Mouse (Mus musculus): Measurements from ENCODE around the gene Rimbp2.

Rimbp2 gene

DNA sequence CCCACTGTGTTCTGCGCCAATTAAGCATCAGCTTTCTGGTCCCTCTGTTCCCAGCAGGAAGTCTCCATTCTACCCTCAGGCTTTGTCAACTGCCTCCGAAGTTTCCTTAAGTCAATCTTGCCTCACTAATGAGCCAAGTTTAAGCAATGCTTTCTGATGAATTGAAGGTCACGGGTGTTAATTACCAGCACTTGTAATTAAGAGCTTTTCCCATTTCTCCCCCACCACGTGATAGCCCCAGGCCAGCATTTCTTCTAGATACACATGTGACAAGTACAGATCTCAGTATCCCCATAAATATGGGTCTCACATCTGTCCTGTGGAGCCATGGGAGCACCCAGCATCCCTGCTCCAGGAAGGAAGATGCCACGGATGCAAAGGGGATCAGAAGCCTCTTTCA lies 20.5 kb downstream of the Rimbp2 start:
- DNase-seq (ENCODE audit: low spot score): no peak

GRCm38 (mm10) chr5:128925073-128925472 lies 28.2 kb downstream of the Rimbp2 start:
- no peak for DNase-seq (ENCODE audit: low spot score)

DNA sequence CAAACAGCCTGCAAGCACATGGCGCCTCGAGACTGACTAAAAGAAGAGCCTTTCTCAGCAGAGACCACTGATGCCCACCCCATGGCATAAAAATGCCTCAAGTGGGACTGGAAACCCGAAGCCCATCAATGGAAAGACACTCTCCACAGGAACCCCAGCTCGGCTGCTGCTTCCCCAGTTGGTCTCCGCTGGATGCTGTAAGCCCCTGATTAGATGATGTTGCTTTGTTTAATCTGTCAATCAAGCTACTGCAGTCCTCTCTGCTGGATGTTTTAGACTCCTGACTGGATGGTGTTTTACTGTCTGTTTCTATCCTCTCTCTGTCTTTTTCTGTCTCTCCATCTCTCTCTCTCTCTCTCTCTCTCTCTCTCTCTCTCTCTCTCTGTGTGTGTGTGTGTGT lies 33.2 kb downstream of the Rimbp2 start:
- DNase-seq (ENCODE audit: low spot score): no peak

- DNase-seq (ENCODE audit: low spot score): peak; percentile 69
Observed at GRCm38 (mm10) chr5:128917116-128917959, 35.9 kb downstream of the Rimbp2 start.

DNA sequence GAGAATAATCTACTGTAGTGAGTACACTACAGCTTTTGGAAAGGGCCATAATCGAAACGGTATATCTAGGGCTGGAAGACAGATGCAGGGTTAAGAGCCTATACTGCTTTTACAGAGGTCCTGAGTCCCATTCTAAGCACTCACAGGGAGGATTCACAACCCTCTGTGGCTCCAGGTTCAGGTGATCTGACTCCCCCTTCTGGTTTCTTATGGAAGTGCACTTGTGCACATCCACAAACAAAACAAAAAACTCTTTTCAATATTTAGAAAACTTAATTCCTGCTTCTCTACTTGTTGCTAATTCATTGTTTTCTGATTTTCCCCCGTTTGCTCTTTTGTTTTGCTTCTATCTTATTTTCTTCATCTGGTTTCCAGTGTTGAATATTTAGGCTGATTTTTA lies 39.5 kb downstream of the Rimbp2 start:
- DNase-seq (ENCODE audit: low spot score): no peak

- no peak for DNase-seq (ENCODE audit: low spot score)
Observed at GRCm38 (mm10) chr5:128912374-128912773, 40.9 kb downstream of the Rimbp2 start.

DNA sequence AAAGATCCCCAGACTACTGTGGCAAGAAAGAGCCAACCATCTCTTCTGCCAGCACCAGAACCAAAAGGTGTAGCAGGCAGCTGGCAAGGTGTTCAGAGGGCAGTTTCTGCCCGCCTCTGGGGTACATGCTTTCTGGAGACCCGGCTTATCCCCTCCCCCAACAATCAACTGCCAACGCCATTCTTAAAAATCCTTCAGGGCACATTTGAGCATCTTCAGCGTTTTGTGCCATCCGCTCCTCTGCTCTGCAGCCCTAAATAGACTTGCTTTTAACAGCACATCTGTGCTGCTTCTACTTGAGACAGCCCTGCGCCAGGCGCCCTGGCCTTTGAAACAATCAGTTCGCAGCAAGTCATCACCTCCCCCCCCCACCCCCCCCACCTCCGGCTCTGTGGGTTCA lies 41.7 kb downstream of the Rimbp2 start:
- no peak for DNase-seq (ENCODE audit: low spot score)

GRCm38 (mm10) chr5:128904113-128904512 lies 49.2 kb downstream of the Rimbp2 start:
- no peak for DNase-seq (ENCODE audit: low spot score)

- DNase-seq (ENCODE audit: low spot score): no peak
Observed at GRCm38 (mm10) chr5:128903120-128903519, 50.2 kb downstream of the Rimbp2 start.

DNA sequence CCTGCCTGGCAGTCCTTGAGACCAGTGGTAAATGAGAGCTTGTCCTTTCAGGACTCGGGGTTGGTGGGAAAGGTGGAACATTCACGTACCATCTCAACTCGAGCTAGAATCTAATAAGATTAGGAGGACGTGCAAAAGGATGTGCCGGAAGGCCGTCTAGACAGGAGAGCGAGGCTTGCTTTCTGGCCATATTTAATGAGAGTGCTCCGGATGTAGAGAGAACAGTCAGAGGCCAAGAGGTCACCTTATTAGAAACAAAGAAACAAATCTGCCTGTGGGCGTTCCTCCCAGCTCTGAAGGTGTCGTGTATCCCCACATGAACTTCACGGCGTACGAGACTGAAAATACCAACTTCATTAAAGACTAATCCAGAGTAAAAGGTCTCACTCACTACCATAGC lies 53.3 kb downstream of the Rimbp2 start:
- no peak for DNase-seq (ENCODE audit: low spot score)

DNA sequence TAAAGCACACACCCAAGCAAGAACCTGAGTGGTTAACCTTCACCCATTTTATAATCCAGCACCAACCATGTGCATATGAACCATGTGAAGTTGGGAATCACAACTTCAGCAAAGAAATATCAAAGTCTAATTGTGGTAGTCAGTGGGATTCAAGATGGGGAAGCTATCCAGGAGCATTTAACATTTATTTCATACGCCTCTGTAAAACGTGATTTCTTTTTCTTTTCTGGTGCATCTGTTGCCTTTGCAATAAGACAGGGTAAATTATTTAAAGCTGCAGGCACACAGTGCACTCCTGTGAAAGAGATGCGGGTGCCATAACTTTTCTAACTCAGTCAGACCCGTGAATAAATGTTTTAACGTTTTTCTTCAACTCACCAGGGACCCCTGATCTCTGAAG lies 58.4 kb downstream of the Rimbp2 start:
- no peak for DNase-seq (ENCODE audit: low spot score)

DNA sequence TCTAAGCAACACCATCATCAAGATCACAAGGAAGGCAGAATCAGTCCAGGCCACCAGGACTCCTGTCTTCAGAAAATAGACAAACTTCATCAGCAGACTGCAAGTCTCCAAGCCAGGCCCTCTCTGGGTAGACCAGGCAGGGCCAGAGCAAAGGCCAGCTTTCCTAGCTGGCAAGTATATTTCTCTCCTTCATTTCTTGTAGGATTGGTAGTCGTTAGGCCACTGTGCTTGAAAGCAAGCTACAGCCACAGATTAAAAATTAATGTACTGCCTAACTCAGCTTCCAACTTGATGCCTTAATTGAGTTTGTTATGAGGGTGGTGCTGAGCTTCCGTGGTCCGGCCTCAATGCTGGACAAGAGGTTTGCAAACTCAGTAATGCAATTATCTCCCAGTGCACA lies 65.7 kb downstream of the Rimbp2 start:
- DNase-seq (ENCODE audit: low spot score): no peak

- no peak for DNase-seq (ENCODE audit: low spot score)
Observed at GRCm38 (mm10) chr5:128884320-128884719, 69.0 kb downstream of the Rimbp2 start.

GRCm38 (mm10) chr5:128879092-128879491 lies 74.2 kb downstream of the Rimbp2 start:
- no peak for DNase-seq (ENCODE audit: low spot score)

- no peak for DNase-seq (ENCODE audit: low spot score)
Observed at GRCm38 (mm10) chr5:128877425-128878035, 75.8 kb downstream of the Rimbp2 start.

DNA sequence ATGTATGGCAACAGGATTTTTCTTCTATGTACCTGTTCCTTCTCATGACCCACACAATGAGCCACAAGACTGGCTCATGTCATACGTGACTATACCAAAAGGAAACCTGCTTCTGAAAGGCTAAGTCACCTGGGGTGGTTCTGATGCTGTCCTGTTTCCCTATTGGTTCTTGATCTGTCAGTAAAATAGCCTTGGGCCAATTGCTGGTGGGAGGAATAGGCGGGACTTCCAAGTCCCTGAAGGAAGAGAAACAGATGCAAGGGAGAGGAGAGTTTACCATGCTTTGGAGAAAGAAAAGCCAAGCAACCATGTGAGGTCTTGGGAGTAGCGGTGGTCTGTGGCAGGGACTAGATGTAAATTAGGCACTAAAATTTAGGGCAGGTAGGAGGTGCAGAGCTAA lies 81.6 kb downstream of the Rimbp2 start:
- no peak for DNase-seq (ENCODE audit: low spot score)

DNA sequence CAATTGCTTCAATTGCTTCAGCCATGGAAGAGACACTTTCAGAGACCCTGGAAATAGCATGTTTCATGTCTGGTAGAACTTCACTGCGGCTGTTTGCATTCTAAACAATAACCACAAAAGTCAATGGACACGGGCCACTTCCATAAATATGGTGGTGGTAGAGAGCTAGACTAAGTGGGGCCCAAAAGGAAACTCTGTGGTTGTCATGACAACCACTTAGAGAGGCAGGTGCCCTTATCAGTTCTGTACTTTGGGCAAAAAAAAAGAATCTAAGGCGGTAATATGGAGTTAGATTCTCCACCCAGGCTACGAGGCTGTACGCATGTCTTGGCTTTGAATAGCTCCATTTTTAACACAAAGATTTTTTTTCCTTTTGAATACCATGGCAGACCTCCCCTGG lies 86.5 kb downstream of the Rimbp2 start:
- no peak for DNase-seq (ENCODE audit: low spot score)

DNA sequence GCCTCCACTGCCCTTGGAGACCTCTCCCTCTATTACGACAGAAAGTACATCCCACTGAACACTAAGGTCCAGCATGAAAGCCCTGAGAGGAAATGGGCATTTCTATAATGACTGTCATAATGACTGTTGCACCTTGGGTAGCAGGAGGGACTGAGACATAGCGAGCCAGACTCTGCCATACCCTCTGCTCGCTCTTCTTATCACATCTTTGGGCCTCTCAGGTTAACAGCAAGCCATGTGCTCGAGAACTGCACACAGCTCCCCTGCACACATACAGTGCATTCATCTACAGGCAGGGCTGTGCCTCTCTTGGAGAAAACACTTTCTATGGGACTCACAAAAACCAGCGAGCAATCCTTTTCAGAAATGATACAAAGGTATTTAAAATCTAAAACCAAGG lies 87.0 kb downstream of the Rimbp2 start:
- DNase-seq (ENCODE audit: low spot score): no peak

DNA sequence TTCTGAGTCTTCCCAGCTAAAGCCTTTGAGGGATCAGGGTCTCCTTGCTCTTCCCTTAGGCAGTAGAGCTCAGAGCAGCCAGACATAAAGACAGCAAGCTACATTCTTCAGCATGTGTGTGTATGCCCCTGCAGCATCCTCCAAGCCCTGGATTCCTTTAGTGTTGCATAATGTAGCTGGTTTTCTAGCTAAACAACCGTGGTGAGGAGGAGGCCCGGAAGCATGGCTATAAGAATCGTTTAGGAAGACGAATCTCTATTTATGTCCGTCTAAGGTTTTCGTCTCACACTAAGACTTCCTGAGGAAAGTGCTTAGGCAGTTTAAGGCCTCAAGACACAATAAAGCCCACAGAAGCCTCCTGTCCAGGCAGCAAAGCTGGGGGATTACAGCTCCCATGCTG lies 89.8 kb downstream of the Rimbp2 start:
- DNase-seq (ENCODE audit: low spot score): no peak

DNA sequence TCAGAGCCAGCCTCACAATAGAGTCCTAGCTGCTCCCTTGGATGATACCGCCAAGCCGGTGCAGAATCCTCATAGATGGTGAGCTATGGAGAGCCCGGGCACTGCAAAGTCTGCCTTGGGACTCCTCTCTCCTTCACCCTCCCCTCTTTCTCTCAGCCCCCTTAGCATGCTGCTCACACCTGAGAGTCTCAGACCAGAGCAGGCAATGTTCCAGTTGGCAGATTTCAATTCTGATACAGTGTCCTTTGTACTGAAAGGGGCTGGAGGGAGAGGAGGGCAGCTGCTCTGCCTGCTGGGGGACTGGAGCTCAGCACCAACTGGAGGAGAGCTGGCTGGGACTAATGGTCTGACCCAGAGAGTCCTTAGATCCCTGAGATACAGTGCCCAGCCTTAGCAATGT lies 92.4 kb downstream of the Rimbp2 start:
- DNase-seq (ENCODE audit: low spot score): no peak

GRCm38 (mm10) chr5:128852791-128853190 lies 100.5 kb downstream of the Rimbp2 start:
- DNase-seq (ENCODE audit: low spot score): no peak

- DNase-seq (ENCODE audit: low spot score): no peak
Observed at GRCm38 (mm10) chr5:128847806-128848205, 105.5 kb downstream of the Rimbp2 start.

- DNase-seq (ENCODE audit: low spot score): no peak
Observed at GRCm38 (mm10) chr5:128846433-128847040, 106.7 kb downstream of the Rimbp2 start.

Measured in ovary, postnatal 36 days (tissue).